Mouse (Mus musculus) kidney, embryonic 14.5 days (tissue): ENCODE results near the gene Htatip2. TPM values are rescaled to one million over a fixed set of nuclear protein-coding genes. Genes with fewer than 3 reads are reported as not detected.

Source experiments
- ATAC-seq: fragments of 200-750 bp; cut with Nextera tagmentation; 2 replicates; pipeline ENCODE4 v1.8.0; 2017; ENCODE audit warnings: moderate number of reproducible peaks, mild to moderate bottlenecking, moderate TSS enrichment, moderate library complexity; ENCODE audit not compliant: low FRiP score, low TSS enrichment
- H3K27ac ChIP-seq: fragments of 300-500 bp; sonication (generic); 2 replicates; pipeline ENCODE4 v1.5.1; 2014; ENCODE audit warnings: low read depth, mild to moderate bottlenecking, low read length, moderate library complexity, mixed read lengths
- H3K27me3 ChIP-seq: fragments of 300-500 bp; sonication (generic); 2 replicates; pipeline ENCODE4 v1.6.1; 2014; ENCODE audit warnings: mild to moderate bottlenecking, low read length; ENCODE audit not compliant: control insufficient read depth, insufficient read depth
- H3K36me3 ChIP-seq: fragments of 300-500 bp; sonication (generic); 2 replicates; pipeline ENCODE4 v1.6.1; 2014; ENCODE audit warnings: low read length, mixed read lengths; ENCODE audit not compliant: control insufficient read depth, insufficient read depth
- H3K4me1 ChIP-seq: fragments of 300-500 bp; sonication (generic); 2 replicates; pipeline ENCODE4 v1.6.1; 2014; ENCODE audit warnings: low read length, mixed read lengths; ENCODE audit not compliant: control insufficient read depth, insufficient read depth
- H3K4me2 ChIP-seq: fragments of 300-500 bp; sonication (generic); replicated peaks from 2 replicates; pipeline ENCODE4 v1.6.1; 2014; ENCODE audit warnings: low read depth, mild to moderate bottlenecking, low read length
- H3K4me3 ChIP-seq: fragments of 300-500 bp; sonication (generic); 2 replicates; pipeline ENCODE4 v1.5.1; 2014; ENCODE audit warnings: mild to moderate bottlenecking, low read length
- H3K9ac ChIP-seq: fragments of 300-500 bp; sonication (generic); 2 replicates; pipeline ENCODE4 v1.6.1; 2014; ENCODE audit warnings: low read depth, mild to moderate bottlenecking, low read length, moderate library complexity
- H3K9me3 ChIP-seq: fragments of 300-500 bp; sonication (generic); 2 replicates; pipeline ENCODE4 v1.6.1; 2016; ENCODE audit warnings: low read length; ENCODE audit not compliant: control insufficient read depth
- WGBS: fragments of 180-500 bp; shearing (Covaris S2); extraction: QIAGEN DNeasy Blood & Tissue Kit; methylation state at CpG from one replicate; pipeline ENCODE4 v1.1.7; 2014; 5-methylcytosine and 5-hydroxymethylcytosine counted together
- polyA plus RNA-seq: library from polyadenylated mRNA; unstranded; fragments of >200 nt; fragmentation: Nextera tagmentation; extraction: Ambion mirVana; gene quantifications from 2 replicates; pipeline ENCODE4 v1.2.1, GENCODE M21; 2014

Gene Htatip2
- polyA plus RNA-seq, 1 experiment from 2014 or later = 6.8 TPM

GRCm38 (mm10) chr7:49803511-49803910, 44.6 kb downstream of the Htatip2 start:
- H3K4me1 ChIP-seq = peaks cover 5% of the 10 kb centered on the region; the same call in 1 of the 2 replicates
- no peaks in the 10 kb centered on the region for H3K27me3 ChIP-seq
- ATAC-seq = no peak
- peaks cover 44% of the 10 kb centered on the region for H3K36me3 ChIP-seq
- H3K4me3 ChIP-seq = no peak overlapping the region
- no peak overlapping the region for H3K9ac ChIP-seq
- H3K9me3 ChIP-seq = no peaks in the 10 kb centered on the region
- H3K4me2 ChIP-seq = no peak overlapping the region
- 88% methylated on average over 6 of the region's 6 CpGs for WGBS
- no peak overlapping the region for H3K27ac ChIP-seq

GRCm38 (mm10) chr7:49804638-49805165, 45.8 kb downstream of the Htatip2 start:
- no peak overlapping the region for H3K27ac ChIP-seq
- H3K27me3 ChIP-seq = no peaks in the 10 kb centered on the region
- H3K9me3 ChIP-seq = no peaks in the 10 kb centered on the region
- no peak overlapping the region for H3K9ac ChIP-seq
- H3K36me3 ChIP-seq = peaks cover 39% of the 10 kb centered on the region
- peaks cover 5% of the 10 kb centered on the region; the same call in 1 of the 2 replicates for H3K4me1 ChIP-seq
- ATAC-seq = no peak
- WGBS = 54% methylated on average over 5 of the region's 5 CpGs
- H3K4me3 ChIP-seq = no peak overlapping the region
- H3K4me2 ChIP-seq = no peak overlapping the region

DNA sequence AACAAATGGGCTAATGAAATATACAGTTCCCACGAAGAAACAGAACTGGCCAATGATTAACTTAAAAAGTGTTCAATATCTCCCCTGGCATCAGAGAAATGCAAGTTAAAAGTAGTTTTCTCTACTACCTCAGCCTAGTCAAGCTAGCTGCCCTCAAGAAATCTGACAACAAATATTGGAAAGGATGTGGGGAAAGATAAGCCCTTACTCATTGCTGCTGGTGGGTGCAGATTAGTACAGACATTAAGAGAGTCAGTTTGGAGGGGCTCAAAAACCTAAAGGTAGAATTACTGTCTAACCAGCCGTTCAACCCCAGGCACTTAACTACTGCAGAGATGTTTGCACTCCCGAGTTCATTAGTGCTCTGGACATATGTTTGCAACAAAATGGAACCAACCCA, 46.7 kb downstream of the Htatip2 start:
- no peak for ATAC-seq
- Histone ChIP-seq H3K4me3 (no peak overlapping the region), H3K27me3 (no peaks in the 10 kb centered on the region), H3K4me1 (peaks cover 5% of the 10 kb centered on the region; the same call in 1 of the 2 replicates), H3K9me3 (no peaks in the 10 kb centered on the region), H3K36me3 (peaks cover 33% of the 10 kb centered on the region), H3K27ac (no peak overlapping the region), H3K9ac (no peak overlapping the region), H3K4me2 (no peak overlapping the region)
- 39% methylated on average over 3 of the region's 3 CpGs for WGBS

- Histone ChIP-seq H3K27me3 (no peaks in the 10 kb centered on the region), H3K4me1 (peaks cover 5% of the 10 kb centered on the region; the same call in 1 of the 2 replicates), H3K9ac (no peak overlapping the region), H3K4me3 (no peak overlapping the region), H3K4me2 (no peak overlapping the region), H3K36me3 (peaks cover 37% of the 10 kb centered on the region), H3K27ac (no peak overlapping the region), H3K9me3 (no peaks in the 10 kb centered on the region)
- no peak for ATAC-seq
- 79% methylated on average over 9 of the region's 9 CpGs for WGBS
Observed at GRCm38 (mm10) chr7:49807093-49807682, 48.3 kb downstream of the Htatip2 start.

DNA sequence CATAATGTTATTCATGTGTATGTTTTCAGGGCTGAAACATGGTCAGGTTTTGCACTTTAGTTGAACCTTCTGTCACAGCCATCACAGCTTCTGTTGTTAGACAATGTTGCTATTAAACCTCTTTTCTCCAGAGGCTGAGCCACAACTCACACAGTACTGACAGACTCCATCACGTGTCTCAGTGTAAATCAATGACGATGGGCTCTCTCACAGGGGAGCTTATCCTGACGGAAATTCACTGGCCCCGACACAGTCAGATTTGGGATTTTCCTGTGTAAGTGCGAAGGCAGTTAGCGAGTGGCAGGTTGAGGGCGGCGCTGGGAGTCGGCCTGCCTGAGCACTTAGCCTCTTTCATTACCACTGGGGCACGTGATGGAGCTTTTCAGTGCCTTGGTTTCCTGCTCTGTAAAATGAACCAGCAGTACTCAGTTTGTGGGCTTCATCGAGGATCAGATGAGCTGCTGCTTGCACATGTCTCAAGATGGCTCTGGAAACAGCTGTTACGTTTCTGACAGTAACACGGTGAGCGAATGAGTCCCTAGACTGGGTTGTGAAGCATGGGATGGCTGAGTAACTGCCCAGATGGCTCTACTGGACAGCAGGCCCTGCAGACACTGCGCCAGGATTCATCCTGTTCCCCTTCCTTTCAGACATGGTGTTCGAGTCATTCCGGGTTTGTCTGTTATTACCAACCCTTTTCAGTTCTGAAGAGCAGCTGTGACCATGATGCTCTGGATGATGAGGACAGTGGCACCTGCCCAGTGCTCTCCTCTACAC, 49.1 kb downstream of the Htatip2 start:
- H3K36me3 ChIP-seq = peaks cover 32% of the 10 kb centered on the region
- ATAC-seq = no peak; the same call in 1 of the 2 replicates
- WGBS = 78% methylated on average over 17 of the region's 17 CpGs
- no peak overlapping the region for H3K4me2 ChIP-seq
- H3K4me1 ChIP-seq = peaks cover 5% of the 10 kb centered on the region; the same call in 1 of the 2 replicates
- H3K27ac ChIP-seq = no peak overlapping the region
- H3K9ac ChIP-seq = no peak overlapping the region
- H3K27me3 ChIP-seq = no peaks in the 10 kb centered on the region
- H3K4me3 ChIP-seq = no peak overlapping the region
- no peaks in the 10 kb centered on the region for H3K9me3 ChIP-seq

- H3K9ac ChIP-seq = no peak overlapping the region
- no peaks in the 10 kb centered on the region for H3K27me3 ChIP-seq
- H3K4me1 ChIP-seq = peaks cover 5% of the 10 kb centered on the region; the same call in 1 of the 2 replicates
- no peak for ATAC-seq
- no peaks in the 10 kb centered on the region for H3K9me3 ChIP-seq
- no peak overlapping the region for H3K4me3 ChIP-seq
- H3K27ac ChIP-seq = peak overlapping the region; percentile 13; the same call in 1 of the 2 replicates
- no peak overlapping the region for H3K4me2 ChIP-seq
- H3K36me3 ChIP-seq = peaks cover 29% of the 10 kb centered on the region
- WGBS = 81% methylated on average over 6 of the region's 6 CpGs
Observed at GRCm38 (mm10) chr7:49809100-49809499, 50.2 kb downstream of the Htatip2 start.

- H3K27ac ChIP-seq = peak overlapping the region; percentile 13; the same call in 1 of the 2 replicates
- H3K4me1 ChIP-seq = peaks cover 5% of the 10 kb centered on the region; the same call in 1 of the 2 replicates
- H3K9ac ChIP-seq = no peak overlapping the region
- no peak overlapping the region for H3K4me2 ChIP-seq
- no peaks in the 10 kb centered on the region for H3K27me3 ChIP-seq
- ATAC-seq = no peak
- peaks cover 29% of the 10 kb centered on the region for H3K36me3 ChIP-seq
- no peak overlapping the region for H3K4me3 ChIP-seq
- H3K9me3 ChIP-seq = no peaks in the 10 kb centered on the region
- WGBS = 40% methylated on average over 3 of the region's 3 CpGs
Observed at GRCm38 (mm10) chr7:49809562-49809961, 50.6 kb downstream of the Htatip2 start.

GRCm38 (mm10) chr7:49811346-49811745, 52.4 kb downstream of the Htatip2 start:
- H3K4me3 ChIP-seq = no peak overlapping the region
- H3K9me3 ChIP-seq = no peaks in the 10 kb centered on the region
- no peak overlapping the region for H3K9ac ChIP-seq
- H3K4me2 ChIP-seq = no peak overlapping the region
- ATAC-seq = peak; percentile 32; the same call in 1 of the 2 replicates
- H3K27me3 ChIP-seq = no peaks in the 10 kb centered on the region
- H3K4me1 ChIP-seq = no peaks in the 10 kb centered on the region
- H3K36me3 ChIP-seq = peaks cover 29% of the 10 kb centered on the region
- 49% methylated on average over 4 of the region's 4 CpGs for WGBS
- H3K27ac ChIP-seq = no peak overlapping the region

DNA sequence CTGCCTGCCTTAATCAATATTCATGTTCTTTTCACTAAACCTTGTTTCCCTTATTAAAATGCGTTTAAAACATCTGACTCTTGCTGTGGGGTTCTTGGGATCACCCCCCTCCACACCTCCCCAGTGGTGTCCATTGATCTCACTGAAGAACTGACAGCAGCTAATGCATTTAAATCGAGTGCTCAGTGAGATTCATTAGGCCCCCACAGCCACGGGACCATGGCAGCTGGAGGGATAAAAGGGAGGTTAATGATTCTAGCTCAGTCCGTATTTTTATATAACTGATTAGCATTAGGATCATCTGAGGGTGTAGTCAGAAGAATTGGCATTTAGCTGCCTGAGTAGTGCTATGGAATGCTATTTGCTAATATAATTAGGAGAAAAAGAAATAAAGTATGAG, 60.5 kb downstream of the Htatip2 start:
- no peak overlapping the region for H3K27ac ChIP-seq
- no peak overlapping the region for H3K9ac ChIP-seq
- peaks cover 18% of the 10 kb centered on the region; the same call in 1 of the 2 replicates for H3K36me3 ChIP-seq
- no peak overlapping the region for H3K4me3 ChIP-seq
- H3K4me2 ChIP-seq = no peak overlapping the region
- no peaks in the 10 kb centered on the region for H3K9me3 ChIP-seq
- 74% methylated on average over 4 of the region's 4 CpGs for WGBS
- no peaks in the 10 kb centered on the region for H3K27me3 ChIP-seq
- no peaks in the 10 kb centered on the region for H3K4me1 ChIP-seq
- no peak for ATAC-seq
